Mouse (Mus musculus) heart, embryonic 16.5 days (tissue): ENCODE measurements around the gene Plxnb2. TPM values are rescaled to one million over a fixed set of nuclear protein-coding genes. Genes with fewer than 3 reads are reported as not detected.

ENCODE experiments used
- ATAC-seq: fragments of 200-750 bp; cut with Nextera tagmentation; replicated peaks from 2 replicates; pipeline ENCODE4 v1.8.0; 2017; ENCODE audit warnings: moderate number of reproducible peaks; ENCODE audit not compliant: insufficient read depth, low FRiP score; ENCODE audit errors: extremely low read depth
- H3K27ac ChIP-seq: fragments of 300-500 bp; sonication (generic); 2 replicates; pipeline ENCODE4 v1.5.1; 2014; ENCODE audit warnings: mild to moderate bottlenecking, low read length, control low read depth, moderate library complexity
- H3K27me3 ChIP-seq: fragments of 300-500 bp; sonication (generic); 2 replicates; pipeline ENCODE4 v1.6.1; 2014; ENCODE audit warnings: low read length, mixed read lengths; ENCODE audit not compliant: control insufficient read depth, insufficient read depth
- H3K36me3 ChIP-seq: fragments of 300-500 bp; sonication (generic); 2 replicates; pipeline ENCODE4 v1.6.1; 2014; ENCODE audit not compliant: control insufficient read depth, insufficient read depth
- H3K4me1 ChIP-seq: fragments of 300-500 bp; sonication (generic); 2 replicates; pipeline ENCODE4 v1.6.1; 2014; ENCODE audit warnings: low read length, mixed read lengths; ENCODE audit not compliant: control insufficient read depth, insufficient read depth
- H3K4me2 ChIP-seq: fragments of 300-500 bp; sonication (generic); 2 replicates; pipeline ENCODE4 v1.6.1; 2014; ENCODE audit warnings: low read depth, mild to moderate bottlenecking, control low read depth, low read length
- H3K4me3 ChIP-seq: fragments of 300-500 bp; sonication (generic); 2 replicates; pipeline ENCODE4 v1.5.1; 2014; ENCODE audit warnings: mild to moderate bottlenecking, control low read depth, low read length
- H3K9ac ChIP-seq: fragments of 300-500 bp; sonication (generic); 2 replicates; pipeline ENCODE4 v1.6.1; 2014; ENCODE audit warnings: low read length, control low read depth
- H3K9me3 ChIP-seq: fragments of 300-500 bp; sonication (generic); replicated peaks from 2 replicates; pipeline ENCODE4 v1.6.1; 2016; ENCODE audit warnings: low read length; ENCODE audit not compliant: control insufficient read depth
- WGBS: fragments of 180-500 bp; shearing (Covaris S2); extraction: QIAGEN DNeasy Blood & Tissue Kit; methylation state at CpG from one replicate; pipeline ENCODE4 v1.1.7; 2014; 5-methylcytosine and 5-hydroxymethylcytosine counted together
- polyA plus RNA-seq: library from polyadenylated mRNA; unstranded; fragments of >200 nt; fragmentation: Nextera tagmentation; extraction: Ambion mirVana; gene quantifications from 2 replicates; pipeline ENCODE4 v1.2.1, GENCODE M21; 2015

Plxnb2 gene
- polyA plus RNA-seq, 1 experiment from 2014 or later, result 91.8 TPM

DNA sequence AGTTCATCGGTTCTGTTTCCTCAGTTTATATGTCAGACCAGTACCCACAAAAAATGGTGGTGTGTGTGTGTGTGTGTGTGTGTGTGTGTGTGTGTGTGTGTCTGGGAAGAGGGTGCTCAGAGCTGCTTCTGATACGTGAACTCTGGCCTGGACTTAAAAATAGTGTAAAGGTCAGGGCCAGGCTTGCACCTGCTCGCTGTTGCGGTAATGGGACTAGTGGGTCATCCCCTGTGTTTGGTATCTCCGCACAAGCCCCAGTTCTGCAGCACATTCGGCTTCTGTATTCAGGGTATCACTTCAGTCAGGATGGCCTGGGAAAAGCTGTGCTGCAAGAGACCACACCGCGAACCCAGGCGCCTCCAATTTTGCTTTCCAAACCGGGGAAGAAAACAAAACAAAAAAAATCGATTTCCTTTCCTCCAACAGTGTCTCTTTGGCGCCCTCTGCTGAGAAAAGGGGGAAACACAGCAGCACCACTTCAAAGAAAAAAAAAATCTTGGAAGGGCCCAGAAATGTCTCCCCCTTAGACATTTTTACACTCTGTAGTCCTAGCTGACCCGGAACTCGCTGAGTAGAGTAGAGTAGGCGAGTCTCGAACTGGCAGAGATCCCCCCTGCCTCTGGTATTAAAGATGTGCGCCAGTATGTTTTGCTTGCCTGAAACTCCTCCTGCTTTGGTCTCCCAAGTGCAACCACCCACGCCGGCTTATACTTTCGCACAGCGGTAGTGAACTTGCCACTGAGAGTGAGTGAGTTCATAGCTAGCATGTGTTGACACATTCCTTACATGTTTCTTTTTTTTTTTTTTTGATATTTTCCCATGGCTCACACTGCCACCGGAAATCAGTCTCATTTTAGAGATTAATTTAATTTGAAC lies 29.5 kb upstream of the Plxnb2 start:
- Histone ChIP-seq H3K4me1 (peaks cover 19% of the 10 kb centered on the region), H3K9me3 (no peaks in the 10 kb centered on the region), H3K9ac (peak overlapping the region; percentile 73), H3K36me3 (no peaks in the 10 kb centered on the region), H3K4me2 (peak overlapping the region; percentile 83), H3K4me3 (peak overlapping the region; percentile 54), H3K27me3 (no peaks in the 10 kb centered on the region), H3K27ac (peak overlapping the region; percentile 86)
- 10% methylated on average over 22 of the region's 22 CpGs for WGBS
- ATAC-seq, result no peak

- H3K4me1 ChIP-seq, result peaks cover 5% of the 10 kb centered on the region
- H3K4me2 ChIP-seq, result no peak overlapping the region
- H3K4me3 ChIP-seq, result no peak overlapping the region
- 86% methylated on average over 4 of the region's 4 CpGs for WGBS
- peaks cover 10% of the 10 kb centered on the region for H3K9me3 ChIP-seq
- no peaks in the 10 kb centered on the region for H3K36me3 ChIP-seq
- no peak overlapping the region for H3K27ac ChIP-seq
- no peaks in the 10 kb centered on the region for H3K27me3 ChIP-seq
- no peak overlapping the region for H3K9ac ChIP-seq
- no peak for ATAC-seq
These were observed 26.9 kb upstream of the Plxnb2 start for GRCm38 (mm10) chr15:89207457-89207856.

DNA sequence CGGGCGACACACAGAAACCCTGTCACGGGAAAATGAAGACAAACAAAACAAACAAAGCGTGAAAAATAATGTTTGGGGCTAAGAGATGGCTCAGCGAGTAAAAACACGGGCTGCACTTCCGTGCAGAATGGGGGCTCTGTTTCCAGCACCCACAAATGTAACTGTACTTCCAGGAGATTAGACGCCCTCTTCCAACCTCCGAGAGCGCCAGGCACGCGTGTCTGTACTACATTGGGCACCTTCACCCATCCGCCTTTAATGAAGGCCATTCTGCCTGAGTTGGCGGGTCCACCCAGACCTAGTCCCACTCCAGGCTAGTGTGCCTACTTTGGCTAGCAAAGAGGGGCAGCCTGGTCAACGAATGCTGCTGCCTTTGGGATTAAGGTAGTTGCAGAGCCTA lies 16.5 kb upstream of the Plxnb2 start:
- ATAC-seq, result no peak

DNA sequence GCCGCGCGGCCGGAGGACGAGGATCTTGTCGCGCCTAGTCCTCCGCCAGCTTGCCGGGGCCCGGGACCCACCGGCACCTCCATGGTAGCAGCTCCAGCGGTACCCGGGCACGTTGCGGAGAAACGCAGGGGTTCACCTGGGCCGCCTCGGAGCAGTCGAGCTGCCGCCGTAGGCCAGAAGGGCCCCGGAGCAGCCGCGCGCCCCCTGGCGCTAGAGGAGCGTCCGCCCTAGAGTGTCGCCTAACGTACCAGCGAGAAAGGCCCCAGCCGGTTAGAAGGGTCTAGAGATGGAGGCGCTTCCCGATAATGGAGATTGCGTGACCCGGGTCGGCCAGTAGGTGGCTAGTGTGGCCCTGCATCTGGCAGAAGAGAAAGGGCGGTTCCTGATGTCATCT lies 15.7 kb upstream of the Plxnb2 start, which contains the start of gene Dennd6b:
Gene Dennd6b (minus strand): TSS at position 184 of the 394 bp plus-strand sequence.
- no peaks in the 10 kb centered on the region for H3K27me3 ChIP-seq
- H3K9me3 ChIP-seq, result no peaks in the 10 kb centered on the region
- peak within 1 kb of the TSS; percentile 100 for H3K27ac ChIP-seq
- peak within 1 kb of the TSS; percentile 99 for H3K4me3 ChIP-seq
- H3K9ac ChIP-seq, result peak within 1 kb of the TSS; percentile 100
- no peaks in the 10 kb centered on the region for H3K36me3 ChIP-seq
- ATAC-seq, result peak; percentile 98
- WGBS, result under 1% methylated on average over 38 of the region's 38 CpGs
- H3K4me2 ChIP-seq, result peak within 1 kb of the TSS; percentile 90
- H3K4me1 ChIP-seq, result peaks cover 14% of the 10 kb centered on the region

More for the DNA sequence above, 16.5 kb upstream of the Plxnb2 start:
- Histone ChIP-seq H3K27me3 (no peaks in the 10 kb centered on the region), H3K4me2 (peak overlapping the region; percentile 90), H3K4me3 (peak overlapping the region; percentile 99), H3K36me3 (no peaks in the 10 kb centered on the region), H3K9me3 (0 out of 2 replicates have a peak, but pooled peaks cover under 1% of the 10 kb centered on the region), H3K9ac (peak overlapping the region; percentile 100), H3K27ac (peak overlapping the region; percentile 100), H3K4me1 (peaks cover 14% of the 10 kb centered on the region)
- 63% methylated on average over 15 of the region's 15 CpGs for WGBS

- Histone ChIP-seq H3K4me3 (peak overlapping the region; percentile 99), H3K4me1 (peaks cover 14% of the 10 kb centered on the region), H3K9ac (peak overlapping the region; percentile 100), H3K9me3 (no peaks in the 10 kb centered on the region), H3K27me3 (no peaks in the 10 kb centered on the region), H3K36me3 (no peaks in the 10 kb centered on the region), H3K27ac (peak overlapping the region; percentile 100), H3K4me2 (peak overlapping the region; percentile 90)
- ATAC-seq, result peak; percentile 95
- under 1% methylated on average over 25 of the region's 25 CpGs for WGBS
These were observed 15.2 kb upstream of the Plxnb2 start for GRCm38 (mm10) chr15:89195690-89196312.

GRCm38 (mm10) chr15:89195261-89195681 lies 14.7 kb upstream of the Plxnb2 start:
- H3K9ac ChIP-seq, result peak overlapping the region; percentile 100
- peak overlapping the region; percentile 99 for H3K4me3 ChIP-seq
- H3K27ac ChIP-seq, result peak overlapping the region; percentile 100
- peaks cover 14% of the 10 kb centered on the region for H3K4me1 ChIP-seq
- H3K36me3 ChIP-seq, result no peaks in the 10 kb centered on the region
- H3K4me2 ChIP-seq, result peak overlapping the region; percentile 90
- H3K9me3 ChIP-seq, result no peaks in the 10 kb centered on the region
- ATAC-seq, result no peak
- WGBS, result 36% methylated on average over 6 of the region's 6 CpGs
- H3K27me3 ChIP-seq, result no peaks in the 10 kb centered on the region

DNA sequence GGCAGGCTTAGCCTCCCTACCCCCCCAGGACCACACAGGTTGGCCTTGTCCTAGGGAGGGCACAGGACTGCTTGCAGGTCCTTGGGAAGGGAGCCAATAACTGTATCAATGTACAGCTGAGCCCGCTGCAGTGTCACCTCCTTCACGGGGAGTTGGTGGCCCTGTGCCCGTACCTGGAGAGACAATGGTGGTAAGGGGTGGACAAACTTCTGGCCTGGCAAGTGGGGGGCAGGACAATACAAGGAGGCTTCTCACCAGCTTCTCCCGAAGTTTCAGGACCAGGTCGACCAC lies 4.3 kb upstream of the Plxnb2 start:
- ATAC-seq, result no peak
- Histone ChIP-seq H3K4me2 (no peak overlapping the region), H3K9ac (no peak overlapping the region), H3K4me3 (no peak overlapping the region), H3K27ac (no peak overlapping the region), H3K36me3 (peaks cover 3% of the 10 kb centered on the region; the same call in 1 of the 2 replicates), H3K9me3 (no peaks in the 10 kb centered on the region), H3K27me3 (no peaks in the 10 kb centered on the region), H3K4me1 (peaks cover 15% of the 10 kb centered on the region)
- 81% methylated on average over 5 of the region's 5 CpGs for WGBS

- peaks cover 3% of the 10 kb centered on the region; the same call in 1 of the 2 replicates for H3K36me3 ChIP-seq
- WGBS, result 71% methylated on average over 5 of the region's 5 CpGs
- H3K9me3 ChIP-seq, result no peaks in the 10 kb centered on the region
These were observed 3.8 kb upstream of the Plxnb2 start for GRCm38 (mm10) chr15:89184141-89184936.

More at GRCm38 (mm10) chr15:89184141-89184936, 3.8 kb upstream of the Plxnb2 start:
- H3K4me1 ChIP-seq, result peaks cover 17% of the 10 kb centered on the region
- H3K4me2 ChIP-seq, result no peak overlapping the region
- no peak overlapping the region for H3K27ac ChIP-seq
- no peak overlapping the region for H3K9ac ChIP-seq
- H3K27me3 ChIP-seq, result no peaks in the 10 kb centered on the region
- ATAC-seq, result no peak
- H3K4me3 ChIP-seq, result no peak overlapping the region
